Mouse (Mus musculus) small intestine, adult 2 months (tissue): Measurements from ENCODE around the gene Car6. TPM values are rescaled to one million over a fixed set of nuclear protein-coding genes. Genes with fewer than 3 reads are reported as not detected.
A peak's percentile ranks its signal among the peaks of the same experiment; 100 is the strongest.

Experiments
- H3K27ac ChIP-seq: fragments of 200-500 bp; 2 replicates; pipeline ENCODE4 v1.5.1; 2012; ENCODE audit warnings: low read depth, low read length, control low read depth, inconsistent platforms; ENCODE audit not compliant: insufficient read depth
- H3K27me3 ChIP-seq: fragments of 200-500 bp; 2 replicates; pipeline ENCODE4 v1.6.1; 2012; ENCODE audit warnings: mild to moderate bottlenecking, moderate library complexity, low read length, inconsistent platforms; ENCODE audit not compliant: control insufficient read depth, insufficient read depth
- H3K36me3 ChIP-seq: fragments of 200-500 bp; 2 replicates; pipeline ENCODE4 v1.6.1; 2012; ENCODE audit warnings: mild to moderate bottlenecking, low read length, control low read depth, inconsistent platforms; ENCODE audit not compliant: control insufficient read depth, insufficient read depth
- H3K4me1 ChIP-seq: fragments of 200-500 bp; 2 replicates; pipeline ENCODE4 v1.6.1; 2012; ENCODE audit warnings: low read length, inconsistent platforms, mixed read lengths; ENCODE audit not compliant: control insufficient read depth, insufficient read depth, insufficient read length
- H3K4me3 ChIP-seq: fragments of 200-500 bp; 2 replicates; pipeline ENCODE4 v1.5.1; 2012; ENCODE audit warnings: low read depth, mild to moderate bottlenecking, control low read depth, inconsistent platforms, low read length, moderate library complexity
- CTCF ChIP-seq: fragments of 200-500 bp; IDR thresholded peaks from 2 replicates; pipeline ENCODE4 v1.5.1; 2012; ENCODE audit warnings: low read depth, mild to moderate bottlenecking, control low read depth, inconsistent platforms, low read length, moderate library complexity, mixed read lengths; ENCODE audit not compliant: insufficient replicate concordance, insufficient read length; ENCODE audit errors: extremely low read depth
- POLR2A ChIP-seq: fragments of 200-500 bp; IDR thresholded peaks from 2 replicates; pipeline ENCODE4 v1.6.1; 2012; ENCODE audit warnings: low read depth, mild to moderate bottlenecking, control low read depth, inconsistent platforms, low read length, moderate library complexity
- WGBS: fragments of 180-500 bp; shearing (Covaris S2); methylation state at CpG from one replicate; pipeline ENCODE4 v1.1.7; 2018; 5-methylcytosine and 5-hydroxymethylcytosine counted together
- polyA plus RNA-seq: library from polyadenylated mRNA; depleted of rRNA; stranded (reverse); fragments of >200 nt; gene quantifications from 2 replicates; pipeline ENCODE4 v1.2.3, GENCODE M21; 2012

Car6 gene
- polyA plus RNA-seq, 1 experiment = not detected

DNA sequence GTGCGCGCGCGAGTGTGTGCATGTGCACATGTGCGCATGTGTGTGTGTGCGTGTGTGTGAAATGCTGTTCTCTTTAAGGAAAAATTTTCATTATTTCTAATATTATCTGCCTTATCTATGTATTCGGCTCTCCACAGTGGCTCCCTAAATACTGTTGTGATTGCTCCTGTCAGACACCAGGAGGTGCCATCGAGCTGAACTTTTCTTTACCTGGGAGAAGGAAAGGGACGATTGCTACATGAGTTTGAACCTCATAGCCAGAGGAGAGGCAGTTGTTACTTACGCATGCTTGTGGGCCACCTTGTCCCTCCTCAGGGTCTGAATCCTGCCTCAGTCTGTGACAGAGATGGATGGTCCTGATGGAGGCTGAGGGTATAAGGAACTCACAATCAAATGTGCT lies 27.9 kb downstream of the Car6 start:
- TF ChIP-seq CTCF (peak; percentile 9; the same call in 1 of the 2 replicates), POLR2A (no peak)
- Histone ChIP-seq H3K4me3 (no peak overlapping the region), H3K27me3 (no peaks in the 10 kb centered on the region), H3K4me1 (no peaks in the 10 kb centered on the region), H3K27ac (no peak overlapping the region), H3K36me3 (no peaks in the 10 kb centered on the region)
- 47% methylated on average over 10 of the region's 10 CpGs for WGBS

DNA sequence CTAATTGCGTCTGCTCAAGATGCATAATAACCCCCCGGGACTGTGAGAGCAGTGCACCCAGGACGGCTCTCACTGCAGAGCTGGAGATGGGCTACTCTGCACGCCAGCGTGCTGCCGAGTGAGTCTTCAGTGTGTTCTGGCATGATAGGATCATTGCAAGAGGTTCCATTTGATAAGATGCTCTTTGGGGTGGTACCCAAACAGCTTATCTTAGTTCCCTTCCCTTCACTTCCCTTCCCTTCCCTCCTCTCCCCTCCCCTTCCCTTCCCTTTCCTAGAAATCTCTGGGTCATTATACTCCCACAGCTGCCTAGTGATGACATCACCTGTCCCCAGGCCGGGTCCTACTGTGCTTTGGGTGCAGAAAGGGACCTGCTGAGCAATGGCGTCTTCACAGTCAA lies 29.0 kb downstream of the Car6 start:
- TF ChIP-seq CTCF = no peak
- TF ChIP-seq POLR2A = no peak
- 79% methylated on average over 8 of the region's 8 CpGs for WGBS
- no peak overlapping the region for H3K27ac ChIP-seq
- H3K4me3 ChIP-seq = no peak overlapping the region
- no peaks in the 10 kb centered on the region for H3K27me3 ChIP-seq
- H3K4me1 ChIP-seq = no peaks in the 10 kb centered on the region
- no peaks in the 10 kb centered on the region for H3K36me3 ChIP-seq

- 62% methylated on average over 10 of the region's 10 CpGs for WGBS
- Histone ChIP-seq H3K27me3 (no peaks in the 10 kb centered on the region), H3K4me1 (no peaks in the 10 kb centered on the region), H3K4me3 (no peak overlapping the region), H3K36me3 (no peaks in the 10 kb centered on the region), H3K27ac (no peak overlapping the region)
- TF ChIP-seq POLR2A (no peak), CTCF (no peak)
Measured at GRCm38 (mm10) chr4:150168406-150168805, 32.7 kb downstream of the Car6 start.

DNA sequence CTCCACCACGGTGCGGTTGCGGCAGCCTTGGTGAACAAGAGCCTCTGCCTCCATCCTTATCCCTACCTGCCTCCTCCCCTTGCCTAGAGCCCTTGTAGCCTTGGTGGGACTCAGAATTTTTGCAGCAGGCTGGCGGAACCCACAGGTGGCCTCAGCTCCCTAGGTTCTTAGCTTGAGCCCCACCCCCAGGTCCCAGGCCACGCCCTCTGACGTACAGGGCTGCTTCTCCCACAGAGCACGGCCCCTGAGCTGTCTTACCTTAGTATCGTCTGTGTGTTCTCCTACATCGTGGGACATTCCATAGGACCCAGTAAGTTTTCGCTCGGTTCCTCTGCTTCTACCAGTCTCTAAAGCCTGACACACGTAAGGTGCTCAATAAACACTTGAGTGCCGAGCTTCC lies 36.3 kb downstream of the Car6 start:
- 34% methylated on average over 13 of the region's 13 CpGs for WGBS
- peaks cover 4% of the 10 kb centered on the region; the same call in 1 of the 2 replicates for H3K4me1 ChIP-seq
- TF ChIP-seq POLR2A (no peak), CTCF (no peak)
- H3K27ac ChIP-seq = no peak overlapping the region
- 0 out of 2 replicates have a peak, but pooled peaks cover 1% of the 10 kb centered on the region for H3K36me3 ChIP-seq
- H3K27me3 ChIP-seq = no peaks in the 10 kb centered on the region
- H3K4me3 ChIP-seq = 0 out of 2 replicates have a peak overlapping the region, but pooled peaks have one; percentile 15

GRCm38 (mm10) chr4:150162561-150163169 lies 38.5 kb downstream of the Car6 start:
- 78% methylated on average over 13 of the region's 13 CpGs for WGBS

DNA sequence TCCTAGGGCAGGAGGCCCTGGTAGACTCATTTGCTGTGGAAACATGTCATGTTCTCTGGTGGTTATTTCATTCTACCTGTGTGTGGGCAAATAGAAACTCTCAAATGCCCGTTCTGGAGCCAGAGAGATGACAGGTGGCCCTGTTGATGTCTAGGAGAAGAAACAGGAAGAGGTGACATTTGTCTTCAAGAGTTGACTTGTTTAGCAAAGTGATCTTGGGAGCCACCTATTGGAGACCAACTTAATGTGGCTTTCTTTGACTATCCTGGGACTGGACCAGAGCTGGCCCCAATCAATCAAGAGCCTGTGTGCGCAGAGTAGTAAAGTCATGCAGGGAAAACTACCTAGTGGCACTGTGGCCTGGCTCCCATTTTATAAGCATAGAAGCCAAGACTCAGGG lies 41.7 kb downstream of the Car6 start:
- 0 out of 2 replicates have a peak, but pooled peaks cover 1% of the 10 kb centered on the region for H3K36me3 ChIP-seq
- TF ChIP-seq POLR2A = no peak
- no peak for TF ChIP-seq CTCF
- H3K4me3 ChIP-seq = no peak overlapping the region
- no peak overlapping the region for H3K27ac ChIP-seq
- H3K4me1 ChIP-seq = peaks cover 26% of the 10 kb centered on the region
- H3K27me3 ChIP-seq = no peaks in the 10 kb centered on the region
- 51% methylated on average over 2 of the region's 2 CpGs for WGBS

More at GRCm38 (mm10) chr4:150162561-150163169, 38.5 kb downstream of the Car6 start:
- Histone ChIP-seq H3K4me3 (no peak overlapping the region), H3K27ac (no peak overlapping the region), H3K36me3 (0 out of 2 replicates have a peak, but pooled peaks cover 1% of the 10 kb centered on the region), H3K27me3 (no peaks in the 10 kb centered on the region), H3K4me1 (peaks cover 13% of the 10 kb centered on the region)
- TF ChIP-seq CTCF = peak; percentile 63; the same call in 1 of the 2 replicates
- no peak for TF ChIP-seq POLR2A

DNA sequence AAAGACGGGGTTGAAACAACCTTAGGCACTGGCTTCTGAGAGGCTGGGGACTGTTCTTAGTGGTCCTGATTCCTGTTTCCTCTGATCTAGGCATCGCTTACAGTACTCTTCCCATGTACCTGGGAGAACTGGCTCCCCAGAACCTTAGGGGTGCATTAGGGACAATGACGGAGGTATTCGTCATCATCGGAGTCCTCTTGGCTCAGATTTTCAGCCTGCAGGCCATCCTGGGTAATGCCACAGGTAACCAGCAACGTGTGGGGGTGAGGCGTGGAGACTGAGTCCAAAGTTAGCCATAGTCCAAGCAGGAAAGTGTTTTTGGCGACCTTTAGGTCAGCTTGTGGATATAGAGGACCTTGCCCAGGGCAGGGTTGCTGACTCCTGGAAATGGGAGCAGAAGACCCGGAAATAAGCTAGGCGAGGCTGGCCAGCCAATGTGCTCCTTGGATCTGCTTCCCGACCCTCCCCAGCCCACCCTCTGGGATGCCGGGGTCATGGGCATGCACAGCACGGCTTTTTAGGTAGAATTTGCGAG lies 43.7 kb downstream of the Car6 start:
- 59% methylated on average over 14 of the region's 14 CpGs for WGBS
- no peaks in the 10 kb centered on the region for H3K27me3 ChIP-seq

More for the DNA sequence above, 43.7 kb downstream of the Car6 start:
- TF ChIP-seq POLR2A = no peak
- no peak for TF ChIP-seq CTCF
- H3K4me1 ChIP-seq = peaks cover 26% of the 10 kb centered on the region
- H3K4me3 ChIP-seq = no peak overlapping the region
- no peaks in the 10 kb centered on the region for H3K36me3 ChIP-seq
- H3K27ac ChIP-seq = peak overlapping the region; percentile 77
